Mouse (Mus musculus): Measurements from ENCODE around the gene Hlf.

GRCm38 (mm10) chr11:90371470-90372100 lies 19.1 kb downstream of the Hlf start:
- TF ChIP-seq POLR2A (IDR thresholded peaks at IDR 0.05; ENCODE audit: extremely low read depth, insufficient read depth, low read length), result no peak
- no peak for TF ChIP-seq CTCF (IDR thresholded peaks at IDR 0.05; ENCODE audit: extremely low read depth, insufficient read depth, low read length)
